Mouse (Mus musculus): ENCODE measurements around the gene Hspb7. TPM values are rescaled to one million over a fixed set of nuclear protein-coding genes. Genes with fewer than 3 reads are reported as not detected.

The Hspb7 gene
- total RNA-seq, 4 experiments from 2014 or later: 0.30 to 0.97 (median 0.73) TPM

DNA sequence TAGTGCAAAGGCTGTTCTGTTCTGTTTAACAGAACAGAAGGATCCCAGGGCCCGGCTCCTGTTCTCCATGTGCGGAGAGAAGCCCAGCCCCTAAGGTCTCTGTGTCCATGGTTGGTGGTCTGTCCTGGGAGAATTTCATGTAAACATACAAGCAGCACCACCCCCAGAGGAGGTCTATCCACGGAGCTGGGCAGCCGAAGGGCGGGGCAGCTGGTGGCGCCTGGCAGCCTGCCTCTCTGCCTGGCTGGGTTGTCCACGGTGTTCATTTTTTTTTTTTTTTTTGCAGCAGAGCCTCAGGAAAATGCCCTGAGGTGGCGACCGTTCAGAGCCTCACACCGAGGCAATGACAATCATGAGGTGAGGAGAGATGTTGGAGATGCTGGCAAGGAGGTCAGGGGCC lies 48.0 kb downstream of the Hspb7 start:
- no peak for DNase-seq (ENCODE audit: low spot score in 2 of 2)

DNA sequence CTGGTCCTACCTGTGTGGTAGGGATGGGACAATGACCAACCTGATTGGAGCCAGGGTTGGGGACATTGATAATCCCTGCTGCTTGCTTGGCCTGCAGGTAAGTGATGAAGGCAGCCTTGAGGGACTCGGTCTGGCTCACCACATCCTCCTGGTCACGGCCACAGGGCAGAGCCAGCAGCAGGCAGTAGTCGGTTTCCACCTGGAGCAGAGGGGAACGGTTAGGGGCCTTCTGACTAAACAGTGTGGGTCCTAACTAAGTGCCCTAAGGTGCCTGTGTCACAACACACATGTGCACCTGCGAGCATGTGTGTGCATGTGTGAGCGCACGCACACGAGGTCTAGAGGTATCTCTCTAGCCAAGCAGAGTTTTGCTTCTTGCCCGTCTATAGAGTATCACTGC lies 48.8 kb downstream of the Hspb7 start:
- no peak for DNase-seq (ENCODE audit: low spot score in 2 of 2)

DNA sequence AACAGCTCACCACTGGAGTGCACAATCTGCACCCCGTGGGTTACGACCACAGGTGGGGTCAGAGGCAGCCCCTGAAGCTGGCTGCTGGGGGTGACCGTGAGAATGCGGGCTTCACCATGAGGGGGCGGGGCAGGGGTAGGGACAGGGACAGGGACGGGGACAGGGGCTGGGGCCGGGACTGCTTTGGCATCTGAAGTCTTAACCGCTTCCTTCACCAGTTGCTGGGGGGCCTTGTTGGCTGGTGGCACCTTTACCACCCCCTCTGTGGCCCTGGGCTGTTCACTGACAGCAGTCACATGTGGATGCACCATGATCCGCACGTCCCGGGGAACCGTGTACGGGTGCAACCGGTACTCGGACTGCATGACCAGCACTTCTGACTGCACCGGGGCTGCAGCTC lies 50.9 kb downstream of the Hspb7 start:
- DNase-seq (ENCODE audit: low spot score in 2 of 2): no peak

DNA sequence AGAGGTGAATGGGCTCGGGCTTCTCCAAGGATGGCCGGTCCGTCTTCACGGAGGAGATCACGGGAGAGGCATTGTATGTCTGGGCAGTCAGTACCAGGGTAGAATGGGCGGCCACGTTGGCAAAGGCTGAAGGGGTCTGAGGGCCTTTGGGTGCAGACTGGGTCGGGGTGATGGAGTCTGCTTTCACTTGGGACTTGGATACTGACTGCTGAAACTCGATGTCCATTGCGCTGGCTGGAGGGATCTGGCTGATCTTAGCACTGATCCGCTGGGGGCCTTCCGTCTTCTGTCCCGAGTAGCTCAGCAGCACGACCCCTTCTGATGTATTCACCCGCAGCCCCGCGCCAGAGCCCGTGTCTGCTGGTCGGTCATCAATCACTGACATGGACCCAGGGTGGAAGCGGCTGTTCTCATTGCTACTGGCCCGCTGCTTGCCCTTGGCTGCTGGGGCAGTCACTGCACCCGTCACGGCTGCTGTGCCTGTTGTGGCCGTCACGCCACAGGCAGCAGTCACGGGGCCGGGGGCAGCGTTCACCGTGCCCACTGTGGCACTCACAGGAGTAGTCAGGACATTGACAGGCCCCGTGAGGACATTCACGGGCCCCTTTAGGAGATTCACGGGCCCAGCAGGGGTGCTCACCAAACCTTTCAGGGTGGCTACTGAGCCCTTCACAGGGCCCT lies 52.2 kb downstream of the Hspb7 start:
- no peak for DNase-seq (ENCODE audit: low spot score in 2 of 2)

- DNase-seq (ENCODE audit: low spot score in 2 of 2): no peak
These were observed 53.9 kb downstream of the Hspb7 start for GRCm38 (mm10) chr4:141474431-141474830.

Other genes with a start within 250 kb of the Hspb7 start
- gene Rsg1, start 206.8 kb upstream of the Hspb7 start, total RNA-seq (2022): 1 to 10 TPM; 3.3 to 5.0 (median 4.1) TPM
- gene Arhgef19, start 181.3 kb upstream of the Hspb7 start, total RNA-seq (2022): 10 to 100 TPM; 13.7 to 18.3 (median 15.8) TPM
- 1 to 10 TPM in 3 of 4 experiments, under 1 TPM in 1; 0.98 to 1.7 (median 1.2) TPM for gene Epha2, start 119.5 kb upstream of the Hspb7 start, total RNA-seq (2022)
- gene Fam131c, start 52.6 kb upstream of the Hspb7 start, total RNA-seq (2022): 1 to 10 TPM; 2.7 to 4.1 (median 3.6) TPM
- 1 to 10 TPM in 1 of 4 experiments, under 1 TPM in 1, not detected in 2; 0.39 to 1.8 TPM for gene Clcnka, start 22.1 kb upstream of the Hspb7 start, total RNA-seq (2022)
- gene Clcnkb, start 4.8 kb upstream of the Hspb7 start, total RNA-seq (2022): under 1 TPM in 1 of 4 experiments, not detected in 3; 0.74 TPM
- 1 to 10 TPM; 2.8 to 4.9 (median 3.0) TPM for gene Srarp, start 15.3 kb downstream of the Hspb7 start, total RNA-seq (2022)
- gene Zbtb17, start 23.9 kb downstream of the Hspb7 start, total RNA-seq (2022): 10 to 100 TPM; 36.7 to 42.0 (median 38.0) TPM
- gene Spen, start 117.8 kb downstream of the Hspb7 start, total RNA-seq (2022): 10 to 100 TPM; 57.2 to 66.6 (median 62.1) TPM
- gene Fblim1, start 185.3 kb downstream of the Hspb7 start, total RNA-seq (2022): 1 to 10 TPM; 1.3 to 3.0 (median 2.1) TPM
- gene Tmem82, start 197.9 kb downstream of the Hspb7 start, total RNA-seq (2022): 1 to 10 TPM in 1 of 4 experiments, under 1 TPM in 3; 0.43 to 1.1 (median 0.51) TPM
- 1 to 10 TPM; 3.7 to 4.8 (median 4.2) TPM for gene Slc25a34, start 203.0 kb downstream of the Hspb7 start, total RNA-seq (2022)
- 100 to 1,000 TPM; 103 to 120 (median 107) TPM for gene Plekhm2, start 244.1 kb downstream of the Hspb7 start, total RNA-seq (2022)

Data from left cerebral cortex, adult 8-10 months (tissue).